Mouse (Mus musculus): ENCODE data around the gene Tmem120b. TPM values are rescaled to one million over a fixed set of nuclear protein-coding genes. Genes with fewer than 3 reads are reported as not detected.
A peak's percentile ranks its signal among the peaks of the same experiment; 100 is the strongest.

The Tmem120b gene
- 10 to 100 TPM; 22.2 to 68.8 TPM for total RNA-seq (2021)
- long read RNA-seq, experiment 1, transcript Tmem120b-201 (12 exons, 2,164 nt): major isoform, 67 of 89 reads
- long read RNA-seq, experiment 1, partial matches to known transcripts: 4 of 89 reads
- long read RNA-seq, experiment 1, other reads (novel, unspliced or antisense): 17 of 89 reads
- long read RNA-seq, experiment 2, transcript Tmem120b-201 (12 exons, 2,164 nt): major isoform, 36 of 55 reads
- long read RNA-seq, experiment 2, partial matches to known transcripts: 7 of 55 reads
- long read RNA-seq, experiment 2, other reads (novel, unspliced or antisense): 11 of 55 reads

GRCm38 (mm10) chr5:123068115-123068514 lies at the start of gene Tmem120b:
TSS of gene Tmem120b (plus strand) at chr5:123068415.
- DNase-seq (ENCODE audit: low spot score in 2 of 2): no peak

- DNase-seq (ENCODE audit: low spot score in 2 of 2): no peak
Observed at GRCm38 (mm10) chr5:123019336-123020016, 48.7 kb upstream of the Tmem120b start.

DNA sequence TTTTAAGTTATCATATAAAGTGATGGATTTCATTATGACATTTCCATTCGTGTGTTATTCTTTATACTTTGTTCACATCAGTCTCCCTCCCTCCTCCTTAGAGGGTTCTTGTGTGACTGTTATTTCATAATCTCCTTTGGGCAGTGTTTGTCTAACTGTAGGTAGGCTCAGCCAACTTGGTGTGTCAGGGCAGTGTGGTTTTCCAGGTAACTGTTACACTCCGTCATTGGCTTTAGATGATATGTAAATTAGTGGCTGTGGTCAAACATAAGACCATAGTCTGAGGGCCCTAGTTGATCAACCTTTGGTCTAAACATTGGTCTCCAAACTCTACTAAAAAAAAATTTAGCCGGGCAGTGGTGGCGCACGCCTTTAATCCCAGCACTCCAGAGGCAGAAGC lies 47.8 kb upstream of the Tmem120b start:
- no peak for DNase-seq (ENCODE audit: low spot score in 2 of 2)

GRCm38 (mm10) chr5:123021438-123021837 lies 46.8 kb upstream of the Tmem120b start:
- DNase-seq (ENCODE audit: low spot score in 2 of 2): no peak

DNA sequence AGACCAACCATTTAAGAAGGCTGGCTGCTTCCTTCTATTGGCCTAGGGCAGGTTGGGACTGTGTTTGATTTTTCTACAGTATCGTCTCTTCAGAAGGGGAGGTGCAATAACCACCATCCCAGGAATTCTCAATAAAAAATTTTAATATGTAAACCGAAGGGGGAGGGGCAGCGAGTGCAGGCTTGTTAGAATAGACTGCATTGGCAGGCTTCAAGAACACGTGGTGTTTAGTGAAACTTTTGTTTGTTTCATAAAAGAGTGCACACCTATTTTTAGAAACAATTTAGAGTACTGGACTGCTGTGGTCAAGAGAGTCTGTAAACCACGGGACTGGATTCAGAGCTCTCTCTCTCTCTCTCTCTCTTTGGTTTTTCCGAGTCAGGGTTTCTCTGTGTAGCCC lies 45.2 kb upstream of the Tmem120b start:
- no peak for DNase-seq (ENCODE audit: low spot score in 2 of 2)

GRCm38 (mm10) chr5:123024312-123024711 lies 43.9 kb upstream of the Tmem120b start:
- DNase-seq (ENCODE audit: low spot score in 2 of 2): no peak

DNA sequence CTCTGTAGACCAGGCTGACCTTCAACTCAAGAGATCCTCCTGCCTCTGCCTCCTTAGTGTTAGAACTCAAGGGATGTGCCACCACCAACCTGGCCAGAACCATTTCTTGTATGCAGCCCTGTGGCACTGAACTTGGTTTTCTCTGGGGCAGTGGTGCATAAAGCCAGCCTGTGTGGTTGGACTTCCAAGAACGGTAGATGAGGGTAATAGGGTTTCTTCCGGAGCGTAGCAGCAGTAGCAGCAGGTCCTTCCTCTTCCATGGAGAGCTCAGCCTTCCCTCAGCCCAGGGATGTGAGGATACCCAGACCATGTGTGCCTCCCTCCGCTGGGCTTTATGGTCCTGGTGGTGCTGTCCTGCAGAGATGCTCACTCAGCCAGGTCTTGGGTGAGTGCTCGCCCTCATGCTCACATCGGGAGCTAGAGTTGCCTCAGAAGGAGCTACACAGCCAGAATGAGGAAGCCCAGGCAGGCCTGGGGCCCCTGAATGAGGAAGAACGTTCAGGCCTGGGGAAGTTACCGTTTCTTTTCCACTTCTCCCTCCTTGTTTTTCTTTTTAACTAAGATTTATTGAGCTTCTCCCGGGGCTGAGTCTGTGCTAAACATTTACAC lies 43.1 kb upstream of the Tmem120b start:
- no peak for DNase-seq (ENCODE audit: low spot score in 2 of 2)

DNA sequence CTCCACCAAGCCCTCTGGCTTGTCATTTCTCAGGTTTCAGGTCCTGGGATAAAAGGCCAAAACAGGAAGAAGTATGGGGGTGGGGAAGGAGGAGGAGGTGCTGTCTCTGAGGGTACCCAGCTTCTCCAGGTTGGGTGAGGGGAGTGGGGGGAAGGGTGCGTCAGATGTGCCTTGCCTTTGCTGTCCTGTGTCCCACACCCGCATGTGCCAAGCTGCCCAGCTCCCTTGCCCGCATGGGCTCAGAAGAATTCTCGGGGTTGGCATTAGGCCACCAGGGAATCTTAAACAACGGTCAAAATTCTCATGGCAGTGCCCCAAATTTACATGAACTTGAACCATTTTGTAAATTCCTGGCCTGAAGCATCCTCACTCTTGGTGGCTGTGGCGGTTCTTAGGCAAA lies 41.8 kb upstream of the Tmem120b start:
- no peak for DNase-seq (ENCODE audit: low spot score in 2 of 2)

DNA sequence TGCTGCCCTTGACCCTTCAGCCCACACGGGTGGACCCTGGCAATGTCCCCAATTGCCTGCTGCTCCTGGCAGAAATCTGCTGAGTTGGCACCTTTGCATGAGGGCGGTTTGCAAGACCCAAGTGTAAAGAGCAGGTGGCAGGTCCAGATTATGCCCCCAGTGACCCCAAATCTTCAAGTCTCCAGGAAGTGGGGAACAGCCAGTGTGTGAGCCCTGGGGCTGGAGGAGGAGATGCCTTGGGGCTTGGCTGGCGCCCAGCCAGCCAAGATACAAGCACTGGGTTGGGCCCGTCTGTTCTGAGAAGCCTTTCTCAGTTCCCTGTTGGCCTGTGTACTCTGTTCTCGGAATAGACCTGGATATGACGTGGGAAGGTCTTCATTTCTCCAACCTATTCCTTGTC lies 40.8 kb upstream of the Tmem120b start:
- DNase-seq (ENCODE audit: low spot score in 2 of 2): no peak

GRCm38 (mm10) chr5:123029729-123030128 lies 38.5 kb upstream of the Tmem120b start:
- DNase-seq (ENCODE audit: low spot score in 2 of 2): no peak

- DNase-seq (ENCODE audit: low spot score in 2 of 2): no peak
Observed at GRCm38 (mm10) chr5:123031312-123031711, 36.9 kb upstream of the Tmem120b start.

DNA sequence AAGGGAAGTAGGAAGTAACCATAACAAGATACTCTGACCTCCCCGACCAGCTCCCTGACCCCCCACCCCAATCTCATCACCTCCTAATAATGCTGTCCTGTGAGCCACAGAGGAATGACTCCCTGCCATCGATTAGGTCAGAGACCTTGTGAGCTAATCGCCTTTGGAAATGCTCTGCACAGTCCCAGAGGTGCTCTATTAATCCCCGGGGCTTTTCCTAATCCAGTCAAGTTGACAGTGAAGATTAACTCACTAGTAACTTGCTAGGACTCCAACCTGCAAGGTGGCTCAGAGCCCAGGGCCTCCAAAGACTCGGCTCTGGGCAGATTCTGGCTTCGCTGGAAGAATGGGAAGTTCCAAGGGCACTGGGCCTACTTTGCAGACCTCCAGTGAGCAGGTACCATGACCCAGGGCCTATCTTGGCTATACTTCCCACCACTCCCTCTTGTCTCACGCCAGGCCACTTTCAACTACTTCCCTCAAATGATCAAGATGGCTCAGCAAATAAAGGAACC lies 34.5 kb upstream of the Tmem120b start:
- DNase-seq (ENCODE audit: low spot score in 2 of 2): no peak

DNA sequence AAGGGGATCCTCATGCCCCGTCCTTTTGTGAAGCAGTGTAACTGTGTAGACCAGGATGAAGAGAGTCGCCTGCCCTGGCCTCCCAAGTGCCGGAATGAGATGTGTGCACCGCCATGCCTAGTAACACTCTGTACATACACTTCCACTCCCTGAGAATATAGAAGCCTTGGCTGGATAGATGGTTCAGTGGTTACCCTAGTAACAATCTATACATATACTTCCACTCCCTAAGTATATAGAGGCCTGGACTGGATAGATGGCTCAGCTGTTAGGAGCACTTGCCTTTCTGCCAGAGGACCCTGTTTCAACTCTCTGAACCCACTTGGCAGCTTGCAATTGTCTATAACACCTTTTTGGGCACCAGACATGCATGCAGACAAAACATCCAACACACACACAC lies 33.1 kb upstream of the Tmem120b start:
- no peak for DNase-seq (ENCODE audit: low spot score in 2 of 2)

DNA sequence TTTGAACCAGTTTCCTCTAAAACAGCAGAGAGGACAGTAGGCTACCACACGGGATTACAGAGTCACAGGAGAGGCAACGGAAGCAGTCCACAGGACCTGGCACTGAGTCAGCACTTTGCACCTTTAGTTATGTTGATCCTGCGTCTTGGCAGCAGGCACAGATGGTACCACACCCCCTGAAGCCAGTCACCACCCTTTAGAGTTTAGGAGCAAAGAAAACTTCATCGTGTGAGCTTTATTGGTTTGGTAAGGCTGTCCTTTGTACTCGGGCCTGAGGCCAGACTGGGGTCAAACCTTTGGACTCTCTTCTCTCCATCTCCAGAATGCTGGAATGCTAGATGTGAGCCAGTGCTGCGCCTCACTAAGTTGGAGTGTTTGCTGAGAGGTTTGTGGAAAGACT lies 32.7 kb upstream of the Tmem120b start:
- no peak for DNase-seq (ENCODE audit: low spot score in 2 of 2)

- no peak for DNase-seq (ENCODE audit: low spot score in 2 of 2)
Observed at GRCm38 (mm10) chr5:123038115-123038514, 30.1 kb upstream of the Tmem120b start.

GRCm38 (mm10) chr5:123039120-123039752 lies 29.0 kb upstream of the Tmem120b start:
- DNase-seq (ENCODE audit: low spot score in 2 of 2): peak; percentile 70 to 80

DNA sequence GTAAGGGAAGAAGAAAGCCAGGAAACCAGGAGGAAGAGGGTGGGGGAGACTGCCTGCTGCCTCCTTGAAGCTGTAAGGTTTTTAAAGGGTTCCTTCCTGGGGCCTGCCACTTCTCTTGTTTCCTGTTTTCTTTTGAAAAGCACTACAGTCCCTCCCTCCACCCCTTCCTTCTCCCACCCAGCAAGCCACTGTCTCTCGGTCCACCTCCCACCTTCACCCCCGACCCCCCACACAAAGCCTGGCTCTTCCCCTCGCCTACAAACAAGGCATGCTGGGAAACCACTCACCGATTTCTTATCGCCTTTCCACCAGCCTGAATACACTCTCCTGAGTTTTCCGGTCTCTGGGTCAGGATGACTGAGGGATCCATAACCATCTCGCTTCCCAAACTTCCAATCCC lies 27.4 kb upstream of the Tmem120b start:
- no peak for DNase-seq (ENCODE audit: low spot score in 2 of 2)

DNA sequence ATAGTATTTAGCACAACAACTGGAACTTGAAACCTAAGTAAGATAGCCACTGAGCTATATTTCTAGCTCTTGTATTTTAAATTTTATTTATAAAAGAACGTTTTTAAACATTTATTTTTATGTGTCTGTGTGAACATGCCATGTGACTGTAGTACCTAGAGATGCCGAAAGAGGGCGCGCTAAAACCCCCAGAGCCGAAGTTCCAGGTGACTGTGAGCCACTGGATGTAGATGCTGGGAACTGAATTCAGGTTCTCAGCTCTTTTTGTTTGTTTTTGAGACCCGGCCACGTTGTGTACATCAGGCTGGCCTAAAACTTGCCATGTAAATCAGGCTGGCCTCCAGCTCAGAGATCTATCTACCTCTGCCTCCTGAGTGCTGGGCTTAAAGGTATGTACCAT lies 24.4 kb upstream of the Tmem120b start:
- peak in 1 of 2 experiments; percentile 38 for DNase-seq (ENCODE audit: low spot score in 2 of 2)

GRCm38 (mm10) chr5:123045561-123046295 lies 22.5 kb upstream of the Tmem120b start:
- peak; percentile 41 to 53 for DNase-seq (ENCODE audit: low spot score in 2 of 2)

- DNase-seq (ENCODE audit: low spot score in 2 of 2): no peak
Observed at GRCm38 (mm10) chr5:123046916-123047315, 21.3 kb upstream of the Tmem120b start, which contains the start of gene Morn3. TSS of gene Morn3 (minus strand) at chr5:123047016.

DNA sequence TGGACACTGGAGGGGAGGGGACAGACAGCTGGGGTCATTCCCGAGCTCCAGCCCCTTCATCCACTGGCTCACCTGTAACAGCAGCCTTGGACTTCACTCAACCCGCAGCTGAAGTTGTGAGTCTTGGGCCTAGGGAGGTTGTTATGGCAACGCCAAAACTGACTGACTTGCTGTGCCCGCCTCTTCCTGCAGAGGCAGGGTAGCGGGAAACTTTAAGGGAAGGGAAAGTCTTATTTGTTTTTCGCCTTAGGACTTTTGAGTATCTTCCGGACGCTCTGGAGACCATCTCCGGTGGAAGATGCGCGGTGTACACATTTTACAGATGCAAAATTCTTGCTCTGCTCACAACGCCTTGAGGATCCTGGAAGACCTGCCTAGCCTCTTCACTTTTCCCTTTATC lies 18.9 kb upstream of the Tmem120b start:
- no peak for DNase-seq (ENCODE audit: low spot score in 2 of 2)

Measured in adrenal gland, adult 18-20 months (tissue).